Mouse (Mus musculus) thymus, adult 2 months (tissue): ENCODE measurements around the gene Rfk.

Experiments used
- CTCF ChIP-seq: fragments of 200-500 bp; IDR thresholded peaks from 2 replicates; pipeline ENCODE4 v1.5.1; 2012; ENCODE audit warnings: mild to moderate bottlenecking, control low read depth, low read length, moderate library complexity, borderline replicate concordance; ENCODE audit not compliant: control insufficient read depth, poor library complexity, insufficient read depth; ENCODE audit errors: extremely low read depth
- POLR2A ChIP-seq: fragments of 200-500 bp; IDR thresholded peaks from 2 replicates; pipeline ENCODE4 v1.6.1; 2012; ENCODE audit warnings: mild to moderate bottlenecking, low read length, control low read depth, moderate library complexity; ENCODE audit not compliant: control insufficient read depth, poor library complexity, insufficient read depth; ENCODE audit errors: extremely low read depth

DNA sequence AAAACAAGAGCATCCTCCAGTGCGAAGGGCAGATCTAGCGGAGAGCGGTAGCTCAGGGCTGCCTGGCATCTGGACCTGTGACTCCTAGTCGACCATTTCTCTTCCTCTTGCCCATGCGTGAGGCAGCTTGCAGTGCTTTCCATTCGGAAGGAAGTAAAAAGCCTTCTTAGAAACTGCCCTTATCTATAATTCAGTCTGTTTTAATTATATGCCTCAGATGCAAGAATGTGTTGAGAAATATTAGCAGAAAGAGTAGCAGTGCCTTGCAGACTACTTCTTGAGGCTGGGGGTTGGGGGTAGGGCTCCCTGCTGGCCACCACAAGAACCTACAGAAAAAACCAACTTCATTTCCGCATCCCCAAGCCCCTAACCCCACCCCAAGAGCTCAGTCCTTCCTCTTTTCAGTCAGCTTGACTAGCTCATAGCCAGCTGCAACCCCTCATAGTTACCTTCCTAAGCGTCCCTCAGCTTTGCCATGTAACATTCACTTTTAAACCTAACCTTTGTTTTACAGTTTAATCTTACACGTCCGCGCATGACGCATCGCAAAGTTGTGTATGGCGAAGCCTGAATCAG is 34.4 kb upstream of the Rfk start:
- TF ChIP-seq CTCF (no peak), POLR2A (no peak)
